Comparison of ENCODE assay signal across 16 mouse cellular contexts in genomic region chr9:8655347-8655746, GRCm38 (mm10).
"Had no signal": no experiment of that assay in that cellular context is flagged by ENCODE, and none has a peak within 500 bp of the region (broad histone marks: within the 10 kb centered on the region; RNA-seq: fewer than 3 reads in every experiment).

No protein-coding gene starts in this region.

- H3K36me3 ChIP-seq: neural tube, embryonic 13.5 days; neural tube, embryonic 15.5 days; stomach, embryonic 15.5 days had no signal

- H3K4me3 ChIP-seq: neural tube, embryonic 13.5 days; neural tube, embryonic 15.5 days; stomach, embryonic 15.5 days had no signal

- H3K27me3 ChIP-seq: neural tube, embryonic 13.5 days; neural tube, embryonic 15.5 days; stomach, embryonic 15.5 days had no signal

- H3K4me1 ChIP-seq: neural tube, embryonic 13.5 days; neural tube, embryonic 15.5 days; stomach, embryonic 15.5 days had no signal

- H3K27ac ChIP-seq: neural tube, embryonic 13.5 days; neural tube, embryonic 15.5 days; stomach, embryonic 15.5 days; stomach, postnatal 0 days had no signal

- H3K9ac ChIP-seq: neural tube, embryonic 13.5 days; neural tube, embryonic 15.5 days; stomach, embryonic 15.5 days had no signal

- DNase-seq: retina, postnatal 1 day; right cerebral cortex, adult 18-20 months; right cerebral cortex, postnatal 14 days; right cerebral cortex, postnatal 25 days; right cerebral cortex, postnatal 4 days; spleen, adult 18-20 months; thymus, adult 18-20 months; thymus, adult 2 months; thymus, postnatal 14 days; thymus, postnatal 25 days; thymus, postnatal 36 days; thymus, postnatal 4 days had no signal

- H3K4me2 ChIP-seq: neural tube, embryonic 13.5 days; neural tube, embryonic 15.5 days; stomach, embryonic 15.5 days had no signal

- H3K9me3 ChIP-seq: neural tube, embryonic 15.5 days; stomach, embryonic 15.5 days had no signal
